Mouse (Mus musculus) hindbrain, embryonic 11.5 days (tissue): ENCODE data around the gene Il12rb1. TPM values are rescaled to one million over a fixed set of nuclear protein-coding genes. Genes with fewer than 3 reads are reported as not detected.

Source experiments
- ATAC-seq: fragments of 200-750 bp; cut with Nextera tagmentation; 2 replicates; pipeline ENCODE4 v1.8.0; 2017; ENCODE audit warnings: mild to moderate bottlenecking, moderate TSS enrichment, moderate library complexity; ENCODE audit not compliant: low FRiP score
- DNase-seq: peaks from one replicate; pipeline ENCODE4 v3.0.0-alpha.2; 2015; ENCODE audit warnings: low spot score
- H3K27ac ChIP-seq: fragments of 300-500 bp; sonication (generic); 2 replicates; pipeline ENCODE4 v1.5.1; 2014; ENCODE audit warnings: mild to moderate bottlenecking, low read depth, low read length
- H3K27me3 ChIP-seq: fragments of 300-500 bp; sonication (generic); 2 replicates; pipeline ENCODE4 v1.6.1; 2014; ENCODE audit warnings: mild to moderate bottlenecking, low read length, moderate library complexity, mixed read lengths; ENCODE audit not compliant: control insufficient read depth, insufficient read depth
- H3K36me3 ChIP-seq: fragments of 300-500 bp; sonication (generic); 2 replicates; pipeline ENCODE4 v1.6.1; 2014; ENCODE audit warnings: mild to moderate bottlenecking, low read length, moderate library complexity, mixed read lengths; ENCODE audit not compliant: control insufficient read depth, insufficient read depth
- H3K4me1 ChIP-seq: fragments of 300-500 bp; sonication (generic); replicated peaks from 2 replicates; pipeline ENCODE4 v1.6.1; 2014; ENCODE audit warnings: low read length, mixed read lengths; ENCODE audit not compliant: control insufficient read depth, insufficient read depth
- H3K4me2 ChIP-seq: fragments of 300-500 bp; sonication (generic); replicated peaks from 2 replicates; pipeline ENCODE4 v1.6.1; 2014; ENCODE audit warnings: mild to moderate bottlenecking, low read depth, low read length
- H3K4me3 ChIP-seq: fragments of 300-500 bp; sonication (generic); 2 replicates; pipeline ENCODE4 v1.5.1; 2014; ENCODE audit warnings: low read depth, low read length
- H3K9ac ChIP-seq: fragments of 300-500 bp; sonication (generic); 2 replicates; pipeline ENCODE4 v1.6.1; 2014; ENCODE audit warnings: low read depth, low read length
- H3K9me3 ChIP-seq: fragments of 300-500 bp; sonication (generic); 2 replicates; pipeline ENCODE4 v1.6.1; 2016; ENCODE audit warnings: low read length; ENCODE audit not compliant: control insufficient read depth
- WGBS: fragments of 180-500 bp; shearing (Covaris S2); extraction: QIAGEN DNeasy Blood & Tissue Kit; methylation state at CpG from one replicate; pipeline ENCODE4 v1.1.7; 2014; 5-methylcytosine and 5-hydroxymethylcytosine counted together
- polyA plus RNA-seq: library from polyadenylated mRNA; unstranded; fragments of >200 nt; fragmentation: Nextera tagmentation; extraction: Ambion mirVana; gene quantifications from 2 replicates; pipeline ENCODE4 v1.2.1, GENCODE M21; 2014

The Il12rb1 gene
- polyA plus RNA-seq, 1 experiment from 2014 or later = 0.08 TPM

DNA sequence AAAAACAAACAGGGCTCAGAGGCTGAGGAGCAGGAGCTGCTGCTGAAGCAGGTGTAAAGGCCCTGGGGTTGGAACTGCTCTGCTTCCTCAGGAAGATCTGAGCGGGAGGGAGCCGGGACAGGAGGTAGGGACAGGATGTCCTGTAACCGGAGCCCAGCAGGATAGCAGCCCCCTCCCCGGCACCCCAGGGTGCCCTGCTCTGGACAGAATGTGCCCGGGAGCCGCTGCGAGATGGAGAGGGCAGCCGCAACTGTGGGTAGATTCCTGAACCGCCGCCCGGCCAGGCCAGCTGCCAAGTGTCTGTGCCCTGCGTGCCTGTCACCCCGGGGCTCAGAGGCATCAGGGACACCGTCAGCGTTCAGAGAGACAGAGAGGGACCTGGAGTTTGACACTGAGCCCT is 25.3 kb downstream of the Il12rb1 start:
- no peaks in the 10 kb centered on the region for H3K27me3 ChIP-seq
- DNase-seq (no peak), ATAC-seq (no peak)
- no peak overlapping the region for H3K27ac ChIP-seq
- no peak overlapping the region for H3K4me2 ChIP-seq
- peaks cover 1% of the 10 kb centered on the region; the same call in 1 of the 2 replicates for H3K4me1 ChIP-seq
- no peaks in the 10 kb centered on the region for H3K9me3 ChIP-seq
- no peak overlapping the region for H3K4me3 ChIP-seq
- no peak overlapping the region for H3K9ac ChIP-seq
- H3K36me3 ChIP-seq = no peaks in the 10 kb centered on the region
- WGBS = 52% methylated on average over 15 of the region's 15 CpGs

DNA sequence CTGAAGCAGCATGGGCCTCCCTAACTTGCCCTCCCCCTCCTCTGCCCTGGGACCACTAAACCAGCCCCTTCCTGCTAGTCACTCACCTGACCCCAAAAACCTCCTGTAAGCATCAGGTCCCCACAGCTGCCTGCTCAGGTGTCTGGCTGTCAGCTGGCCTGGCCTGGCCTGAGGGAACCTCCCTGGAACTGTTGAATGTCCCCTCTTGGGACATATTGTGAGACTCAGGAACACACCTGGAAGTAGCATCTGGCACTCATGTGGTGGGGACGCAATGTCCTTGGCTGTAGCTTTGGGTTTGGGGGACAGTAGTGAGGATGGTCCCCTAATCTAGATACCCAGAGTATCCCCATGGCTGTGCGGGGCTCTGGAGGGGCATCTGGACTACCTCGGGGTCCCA is 25.8 kb downstream of the Il12rb1 start:
- no peaks in the 10 kb centered on the region for H3K27me3 ChIP-seq
- H3K4me3 ChIP-seq = no peak overlapping the region
- DNase-seq (no peak), ATAC-seq (no peak)
- H3K9ac ChIP-seq = no peak overlapping the region
- H3K27ac ChIP-seq = no peak overlapping the region
- peaks cover 3% of the 10 kb centered on the region; the same call in 1 of the 2 replicates for H3K4me1 ChIP-seq
- H3K4me2 ChIP-seq = no peak overlapping the region
- no peaks in the 10 kb centered on the region for H3K9me3 ChIP-seq
- no peaks in the 10 kb centered on the region for H3K36me3 ChIP-seq
- WGBS = 91% methylated on average over 3 of the region's 3 CpGs

DNA sequence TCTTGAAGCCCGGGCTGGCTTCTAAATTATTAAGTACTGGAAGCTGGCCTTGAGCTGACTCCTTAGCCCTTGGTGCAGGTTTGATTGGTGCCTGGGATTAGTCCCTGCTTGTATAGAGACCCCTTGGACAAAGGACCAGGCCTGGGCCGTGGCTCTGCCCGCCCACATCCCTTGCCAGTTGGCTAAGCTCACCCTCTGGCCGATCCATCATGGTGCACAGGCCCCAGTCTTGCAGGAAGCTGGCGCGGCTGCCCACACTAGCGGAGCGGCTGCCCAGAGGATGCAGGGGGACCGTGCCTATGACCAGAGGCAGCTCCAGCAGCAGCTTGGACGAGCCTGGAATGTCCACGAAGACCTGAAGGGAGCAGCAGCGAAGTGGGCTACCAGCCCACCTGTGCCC is 28.4 kb downstream of the Il12rb1 start:
- 91% methylated on average over 12 of the region's 12 CpGs for WGBS
- Histone ChIP-seq H3K9me3 (no peaks in the 10 kb centered on the region), H3K27ac (no peak overlapping the region), H3K27me3 (no peaks in the 10 kb centered on the region), H3K4me3 (no peak overlapping the region), H3K9ac (no peak overlapping the region), H3K4me1 (peaks cover 5% of the 10 kb centered on the region; the same call in 1 of the 2 replicates), H3K36me3 (no peaks in the 10 kb centered on the region), H3K4me2 (no peak overlapping the region)
- DNase-seq = no peak
- no peak for ATAC-seq

DNA sequence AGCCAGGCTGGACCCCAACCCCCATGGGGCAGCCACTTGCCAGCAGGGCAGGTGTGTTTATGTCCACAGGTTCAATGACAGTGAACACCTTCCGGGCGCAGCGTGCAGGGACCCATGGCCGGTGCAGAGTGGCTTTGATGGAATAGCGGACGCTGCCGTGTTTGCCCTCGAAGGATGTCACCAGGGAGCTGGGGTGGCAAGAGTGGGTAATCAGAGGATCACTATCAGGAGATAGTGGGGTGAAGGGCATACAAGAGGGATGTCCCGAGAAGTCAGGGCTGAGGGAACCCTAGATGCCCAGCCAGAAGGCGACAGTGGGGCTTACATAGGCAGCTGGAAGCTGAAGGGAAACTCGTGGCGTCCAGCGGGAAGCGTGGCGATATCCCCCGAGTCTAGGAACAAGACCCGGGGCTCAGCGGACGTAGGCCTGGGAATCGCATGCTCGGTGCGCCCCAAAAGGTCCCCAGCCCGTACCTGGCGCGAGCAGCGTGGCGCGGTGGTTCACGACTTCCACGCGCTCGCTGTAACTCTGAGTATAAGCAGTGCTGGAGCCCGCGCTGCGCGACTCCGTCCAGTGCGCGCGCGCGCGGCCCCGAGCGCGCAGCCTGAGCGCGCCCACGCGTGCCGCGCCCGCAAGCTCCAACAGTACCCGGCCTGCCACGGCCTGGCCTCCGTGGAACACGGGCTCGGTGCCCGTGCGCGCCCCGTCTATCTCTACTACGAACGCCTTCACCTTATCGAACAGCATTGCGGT is 30.6 kb downstream of the Il12rb1 start:
- H3K9ac ChIP-seq = peak overlapping the region; percentile 70
- no peaks in the 10 kb centered on the region for H3K36me3 ChIP-seq
- H3K27ac ChIP-seq = peak overlapping the region; percentile 67
- H3K4me1 ChIP-seq = peaks cover 5% of the 10 kb centered on the region; the same call in 1 of the 2 replicates
- ATAC-seq (peak; percentile 37), DNase-seq (no peak)
- H3K9me3 ChIP-seq = no peaks in the 10 kb centered on the region
- 4% methylated on average over 59 of the region's 66 CpGs for WGBS
- peak overlapping the region; percentile 83 for H3K4me2 ChIP-seq
- H3K27me3 ChIP-seq = no peaks in the 10 kb centered on the region
- peak overlapping the region; percentile 57 for H3K4me3 ChIP-seq

DNA sequence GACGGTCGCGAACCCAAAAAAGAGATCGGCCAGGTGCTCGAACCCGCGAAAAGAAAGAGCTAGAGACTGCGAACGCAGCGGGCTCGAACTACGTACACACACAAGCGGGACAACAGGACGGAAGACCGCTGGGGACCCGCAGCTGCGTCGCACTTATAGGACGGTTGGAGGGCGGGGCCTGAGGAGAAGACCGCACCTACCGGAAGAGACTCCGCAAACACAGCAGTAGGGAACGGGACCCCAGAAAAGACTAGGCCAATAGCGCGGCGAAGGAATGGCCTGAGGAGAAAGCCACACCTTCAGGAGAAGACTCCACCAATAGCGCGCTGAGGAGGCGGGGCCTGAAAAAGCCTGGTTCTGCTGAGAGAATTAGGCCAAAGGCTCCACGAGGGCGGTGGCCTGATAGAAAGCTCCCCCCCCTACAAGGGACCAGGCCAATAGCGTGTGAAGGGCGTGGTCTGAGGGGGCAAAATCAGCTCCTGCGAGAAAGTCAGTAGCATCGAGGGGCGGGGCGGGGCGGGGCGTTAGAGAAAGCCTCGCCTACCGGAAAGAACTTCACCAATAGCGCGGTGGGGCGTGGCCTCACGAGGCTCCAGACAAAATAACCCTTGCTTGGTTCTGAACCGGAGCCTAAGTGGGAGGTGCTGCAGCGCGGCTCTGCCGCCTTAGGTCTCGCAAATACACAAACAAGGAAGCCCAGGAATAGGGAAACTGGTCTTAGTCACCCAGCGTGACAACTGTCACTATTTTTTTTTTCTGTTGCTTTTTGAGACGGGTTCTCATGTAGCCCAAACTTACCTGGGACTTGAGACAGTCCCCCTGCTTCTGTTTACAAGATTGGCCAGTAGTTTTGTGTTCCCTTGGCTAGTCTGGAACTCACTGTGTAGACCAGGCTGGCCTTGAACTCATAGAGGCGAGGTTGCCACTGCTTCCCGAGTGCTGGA is 31.4 kb downstream of the Il12rb1 start, which contains the start of gene Arrdc2:
Arrdc2 (minus strand) TSS at position 313 of the 944 bp plus-strand sequence.
- WGBS = 2% methylated on average over 55 of the region's 55 CpGs
- peak within 1 kb of the TSS; percentile 67 for H3K27ac ChIP-seq
- peak; percentile 99 for DNase-seq
- peak within 1 kb of the TSS; percentile 70 for H3K9ac ChIP-seq
- H3K9me3 ChIP-seq = no peaks in the 10 kb centered on the region
- H3K27me3 ChIP-seq = no peaks in the 10 kb centered on the region
- H3K36me3 ChIP-seq = no peaks in the 10 kb centered on the region
- peak; percentile 97 for ATAC-seq
- H3K4me2 ChIP-seq = peak within 1 kb of the TSS; percentile 83
- peaks cover 5% of the 10 kb centered on the region; the same call in 1 of the 2 replicates for H3K4me1 ChIP-seq
- H3K4me3 ChIP-seq = peak within 1 kb of the TSS; percentile 57

DNA sequence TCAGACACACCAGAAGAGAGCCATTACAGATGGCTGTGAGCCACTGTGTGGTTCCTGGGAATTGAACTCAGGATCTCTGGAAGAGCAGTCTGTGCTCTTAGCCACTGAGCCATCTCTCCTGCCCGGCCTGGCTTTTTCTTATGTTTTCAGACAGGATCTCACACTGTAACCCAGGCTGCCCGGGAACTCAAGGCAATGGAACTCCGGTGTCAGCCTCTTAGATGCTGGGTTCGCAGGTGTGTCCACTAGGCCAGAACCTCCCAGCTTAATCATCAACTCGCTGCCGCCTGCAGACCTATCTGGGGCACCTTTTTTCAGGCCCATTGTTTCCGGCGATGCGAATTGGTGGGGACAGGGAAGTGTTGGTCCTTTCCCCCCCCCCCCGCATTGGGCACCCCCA is 32.3 kb downstream of the Il12rb1 start:
- no peak overlapping the region for H3K27ac ChIP-seq
- no peak overlapping the region for H3K9ac ChIP-seq
- peaks cover 5% of the 10 kb centered on the region; the same call in 1 of the 2 replicates for H3K4me1 ChIP-seq
- no peaks in the 10 kb centered on the region for H3K27me3 ChIP-seq
- no peaks in the 10 kb centered on the region for H3K9me3 ChIP-seq
- H3K4me3 ChIP-seq = no peak overlapping the region
- DNase-seq (no peak), ATAC-seq (no peak)
- no peak overlapping the region for H3K4me2 ChIP-seq
- H3K36me3 ChIP-seq = no peaks in the 10 kb centered on the region
- WGBS = 60% methylated on average over 10 of the region's 10 CpGs

DNA sequence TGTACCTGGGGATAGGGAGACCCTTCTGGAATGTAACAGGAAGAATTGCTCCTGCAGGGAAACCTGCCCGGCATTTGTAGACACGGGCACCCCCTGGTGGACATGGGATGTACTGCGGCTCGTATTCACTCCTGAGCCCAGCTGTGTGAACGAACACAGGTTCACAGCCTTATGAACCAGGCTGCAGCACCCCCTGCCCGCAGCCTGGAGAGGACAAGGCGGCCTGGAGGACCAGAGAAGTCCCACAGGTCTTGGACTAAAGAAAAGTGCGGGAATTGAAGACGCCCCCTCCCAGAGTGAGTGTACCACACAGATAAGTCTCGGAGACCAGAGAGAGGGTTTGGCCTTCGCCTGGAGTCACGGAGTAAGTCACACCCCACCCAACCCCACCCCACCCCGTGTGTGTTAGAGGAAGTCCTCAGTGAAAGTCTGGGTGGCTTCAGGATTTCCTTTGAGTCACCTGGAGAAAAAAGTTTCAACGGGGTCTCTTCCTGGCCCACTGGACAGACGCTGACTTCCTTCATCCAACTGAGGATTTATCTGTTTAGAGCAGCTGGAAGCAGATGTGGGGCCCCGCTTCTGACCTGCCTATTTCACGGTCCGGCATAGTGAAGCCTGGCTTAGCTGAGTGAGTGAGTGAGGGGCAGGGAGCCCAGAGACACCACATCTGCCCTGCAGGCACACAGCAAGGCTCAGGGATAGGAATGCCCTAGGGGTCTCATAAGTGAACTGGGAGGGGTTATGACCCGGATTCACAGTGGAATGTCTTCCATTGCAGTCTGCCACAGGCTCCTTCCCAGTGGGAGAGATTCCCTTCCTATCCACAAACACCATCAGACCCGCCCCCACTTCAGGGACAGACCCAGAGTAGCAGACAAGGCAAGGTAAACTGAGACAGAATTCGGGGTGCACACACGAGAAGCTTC is 33.2 kb downstream of the Il12rb1 start:
- Histone ChIP-seq H3K9ac (no peak overlapping the region), H3K4me1 (peaks cover 5% of the 10 kb centered on the region; the same call in 1 of the 2 replicates), H3K36me3 (no peaks in the 10 kb centered on the region), H3K4me2 (no peak overlapping the region), H3K27ac (0 out of 2 replicates have a peak overlapping the region, but pooled peaks have one; percentile 20), H3K9me3 (no peaks in the 10 kb centered on the region), H3K4me3 (no peak overlapping the region), H3K27me3 (no peaks in the 10 kb centered on the region)
- peak; percentile 95 for DNase-seq
- ATAC-seq = peak; percentile 8; the same call in 1 of the 2 replicates
- 43% methylated on average over 22 of the region's 22 CpGs for WGBS

DNA sequence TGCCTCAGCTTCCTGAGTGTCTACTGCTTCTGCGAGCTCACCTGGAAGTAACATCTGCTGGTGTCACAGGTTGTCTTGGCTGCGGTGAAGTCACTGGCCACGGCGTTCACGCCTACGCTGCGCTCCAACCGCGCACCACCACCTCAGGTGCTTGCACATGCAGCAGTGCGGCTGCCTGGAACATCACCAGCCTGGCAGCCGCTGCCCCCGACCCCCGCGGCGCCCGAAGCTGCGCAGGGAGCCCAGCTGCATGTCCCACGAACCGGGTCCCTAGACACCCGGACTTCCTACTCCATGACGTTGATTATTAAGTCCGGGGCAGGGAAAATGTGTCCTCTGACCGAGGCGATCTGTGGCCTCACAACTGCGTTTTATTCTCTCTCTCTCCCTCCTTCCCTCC is 34.2 kb downstream of the Il12rb1 start:
- Histone ChIP-seq H3K9ac (no peak overlapping the region), H3K4me2 (no peak overlapping the region), H3K36me3 (no peaks in the 10 kb centered on the region), H3K27ac (peak overlapping the region; percentile 47; the same call in 1 of the 2 replicates), H3K9me3 (no peaks in the 10 kb centered on the region), H3K4me1 (peaks cover 5% of the 10 kb centered on the region; the same call in 1 of the 2 replicates), H3K27me3 (no peaks in the 10 kb centered on the region), H3K4me3 (no peak overlapping the region)
- no peak for DNase-seq
- ATAC-seq = no peak
- WGBS = 70% methylated on average over 25 of the region's 25 CpGs
